Mouse (Mus musculus) mouse embryonic stem cell (cell line): ENCODE measurements around the gene Gm10282.

Source experiments
- in situ Hi-C, 2 experiments: fragments of 300-500 bp; cut with MboI; formaldehyde crosslinking; loops; 1 replicate in 1 of 2; 3 replicates in 1 of 2; pipeline ENCODE4 v1.14.3; 2019 to 2020; ENCODE audit warnings: low sequenced_read_pairs in 2 of 2, low pct_unique_long_range_greater_than_20kb in 1 of 2, mixed read lengths in 1 of 2; ENCODE audit not compliant: unreplicated experiment in 1 of 2

Gene Gm10282

GRCm38 (mm10) chr8:72330806-72331516 is 25.9 kb upstream of the Gm10282 start:
- in situ Hi-C loops = no loop called here

GRCm38 (mm10) chr8:72329116-72329515 is 24.1 kb upstream of the Gm10282 start:
- in situ Hi-C loops = no loop called here

GRCm38 (mm10) chr8:72324708-72325107 is 19.6 kb upstream of the Gm10282 start:
- in situ Hi-C loops = no loop called here

GRCm38 (mm10) chr8:72324036-72324706 is 19.1 kb upstream of the Gm10282 start:
- in situ Hi-C loops = no loop called here

- in situ Hi-C loops = no loop called here
Observed at GRCm38 (mm10) chr8:72323131-72323725, 18.2 kb upstream of the Gm10282 start.

- in situ Hi-C loops = no loop called here
Observed at GRCm38 (mm10) chr8:72322471-72322889, 17.4 kb upstream of the Gm10282 start.

- in situ Hi-C loops = no loop called here
Observed at GRCm38 (mm10) chr8:72321635-72322441, 16.8 kb upstream of the Gm10282 start.

- in situ Hi-C loops = no loop called here
Observed at GRCm38 (mm10) chr8:72320803-72321583, 15.9 kb upstream of the Gm10282 start.

GRCm38 (mm10) chr8:72319921-72320802 is 15.1 kb upstream of the Gm10282 start:
- in situ Hi-C loops = no loop called here

GRCm38 (mm10) chr8:72319397-72319796 is 14.3 kb upstream of the Gm10282 start:
- in situ Hi-C loops = no loop called here

GRCm38 (mm10) chr8:72318801-72319322 is 13.8 kb upstream of the Gm10282 start, which contains the start of gene Klf2:
Gene Klf2, plus strand, starts transcription at chr8:72319033.
- in situ Hi-C loops = no loop called here

GRCm38 (mm10) chr8:72317741-72318301 is 12.8 kb upstream of the Gm10282 start:
- in situ Hi-C loops = no loop called here

- in situ Hi-C loops = no loop called here
Observed at GRCm38 (mm10) chr8:72316053-72316695, 11.1 kb upstream of the Gm10282 start.

GRCm38 (mm10) chr8:72312926-72313518 is 8.0 kb upstream of the Gm10282 start:
- in situ Hi-C loops = no loop called here

GRCm38 (mm10) chr8:72310849-72311506 is 5.9 kb upstream of the Gm10282 start:
- in situ Hi-C loops = no loop called here
